Mouse (Mus musculus) hindbrain, postnatal 0 days (tissue): ENCODE measurements around the gene Mex3b. TPM values are rescaled to one million over a fixed set of nuclear protein-coding genes. Genes with fewer than 3 reads are reported as not detected.

Experiments
- ATAC-seq: fragments of 200-750 bp; cut with Nextera tagmentation; 2 replicates; pipeline ENCODE4 v1.8.0; 2017; ENCODE audit warnings: mild to moderate bottlenecking, moderate TSS enrichment, moderate library complexity
- DNase-seq: peaks from one replicate; pipeline ENCODE4 v3.0.0-alpha.2; 2015; ENCODE audit warnings: low spot score
- H3K27ac ChIP-seq: fragments of 300-500 bp; sonication (generic); 2 replicates; pipeline ENCODE4 v1.5.1; 2014; ENCODE audit warnings: mild to moderate bottlenecking
- H3K27me3 ChIP-seq: fragments of 300-500 bp; sonication (generic); 2 replicates; pipeline ENCODE4 v1.6.1; 2014; ENCODE audit warnings: low read length, mixed read lengths; ENCODE audit not compliant: insufficient read depth
- H3K36me3 ChIP-seq: fragments of 300-500 bp; sonication (generic); 2 replicates; pipeline ENCODE4 v1.6.1; 2014; ENCODE audit warnings: low read length, mixed read lengths; ENCODE audit not compliant: insufficient read depth
- H3K4me1 ChIP-seq: fragments of 300-500 bp; sonication (generic); 2 replicates; pipeline ENCODE4 v1.6.1; 2014; ENCODE audit warnings: antibody characterized with exemption, low read length, mixed read lengths; ENCODE audit not compliant: insufficient read depth
- H3K4me2 ChIP-seq: fragments of 300-500 bp; sonication (generic); 2 replicates; pipeline ENCODE4 v1.6.1; 2014; ENCODE audit warnings: low read depth, mild to moderate bottlenecking, low read length, moderate library complexity, mixed read lengths
- H3K4me3 ChIP-seq: fragments of 300-500 bp; sonication (generic); 2 replicates; pipeline ENCODE4 v1.5.1; 2014; ENCODE audit warnings: low read length
- H3K9ac ChIP-seq: fragments of 300-500 bp; sonication (generic); replicated peaks from 2 replicates; pipeline ENCODE4 v1.6.1; 2014; ENCODE audit warnings: mild to moderate bottlenecking, low read length, moderate library complexity, mixed read lengths
- H3K9me3 ChIP-seq: fragments of 300-500 bp; sonication (generic); 2 replicates; pipeline ENCODE4 v1.6.1; 2016; ENCODE audit warnings: low read length, mixed read lengths
- CTCF ChIP-seq: IDR thresholded peaks from 2 replicates; pipeline ENCODE4 v1.5.1; 2016; ENCODE audit warnings: antibody characterized with exemption, control low read depth, low read depth
- WGBS: fragments of 180-500 bp; shearing (Covaris S2); extraction: QIAGEN DNeasy Blood & Tissue Kit; methylation state at CpG from one replicate; pipeline ENCODE4 v1.1.7; 2014; 5-methylcytosine and 5-hydroxymethylcytosine counted together
- polyA plus RNA-seq: library from polyadenylated mRNA; unstranded; fragments of >200 nt; fragmentation: Nextera tagmentation; extraction: Ambion mirVana; gene quantifications from 2 replicates; pipeline ENCODE4 v1.2.1, GENCODE M21; 2015
- total RNA-seq: library from RNA; depleted of rRNA; stranded (reverse); fragments of >200 nt; gene quantifications from 2 replicates; pipeline ENCODE4 v1.2.3, GENCODE M21; 2014

Mex3b gene
- total and polyA plus RNA-seq, 2 experiments from 2014 or later = 15.8 to 92.0 TPM

- Histone ChIP-seq H3K9me3 (no peaks in the 10 kb centered on the region), H3K4me1 (0 out of 2 replicates have a peak, but pooled peaks cover 4% of the 10 kb centered on the region), H3K36me3 (no peaks in the 10 kb centered on the region), H3K4me2 (peak overlapping the region; percentile 77), H3K4me3 (peak overlapping the region; percentile 94), H3K27ac (peak overlapping the region; percentile 100), H3K9ac (peak overlapping the region; percentile 93), H3K27me3 (no peaks in the 10 kb centered on the region)
- TF ChIP-seq CTCF = peak; percentile 72
- ATAC-seq = peak; percentile 91
- peak; percentile 99 for DNase-seq
- under 1% methylated on average over 68 of the region's 70 CpGs for whole genome bisulfite sequencing
Measured at GRCm38 (mm10) chr7:82865834-82866485, 1.2 kb upstream of the Mex3b start.

GRCm38 (mm10) chr7:82866486-82867270 is 455 bp upstream of the Mex3b start:
- H3K27ac ChIP-seq = peak overlapping the region; percentile 100
- ATAC-seq (peak; percentile 86), DNase-seq (peak; percentile 98)
- H3K4me3 ChIP-seq = peak overlapping the region; percentile 94
- under 1% methylated on average over 63 of the region's 68 CpGs for WGBS
- H3K9ac ChIP-seq = peak overlapping the region; percentile 93
- 0 out of 2 replicates have a peak, but pooled peaks cover 4% of the 10 kb centered on the region for H3K4me1 ChIP-seq
- H3K27me3 ChIP-seq = no peaks in the 10 kb centered on the region
- no peaks in the 10 kb centered on the region for H3K36me3 ChIP-seq
- peak overlapping the region; percentile 77 for H3K4me2 ChIP-seq
- no peak; the same call in 1 of the 2 replicates for TF ChIP-seq CTCF
- no peaks in the 10 kb centered on the region for H3K9me3 ChIP-seq

- under 1% methylated on average over 54 of the region's 56 CpGs for WGBS
- 0 out of 2 replicates have a peak, but pooled peaks cover 4% of the 10 kb centered on the region for H3K4me1 ChIP-seq
- TF ChIP-seq CTCF = no peak
- peak overlapping the region; percentile 94 for H3K4me3 ChIP-seq
- ATAC-seq (no peak), DNase-seq (peak; percentile 78)
- H3K4me2 ChIP-seq = peak overlapping the region; percentile 77
- no peaks in the 10 kb centered on the region for H3K36me3 ChIP-seq
- peak overlapping the region; percentile 100 for H3K27ac ChIP-seq
- no peaks in the 10 kb centered on the region for H3K27me3 ChIP-seq
- H3K9me3 ChIP-seq = no peaks in the 10 kb centered on the region
- peak overlapping the region; percentile 93 for H3K9ac ChIP-seq
Measured at GRCm38 (mm10) chr7:82868309-82869230, 1.4 kb downstream of the Mex3b start.

DNA sequence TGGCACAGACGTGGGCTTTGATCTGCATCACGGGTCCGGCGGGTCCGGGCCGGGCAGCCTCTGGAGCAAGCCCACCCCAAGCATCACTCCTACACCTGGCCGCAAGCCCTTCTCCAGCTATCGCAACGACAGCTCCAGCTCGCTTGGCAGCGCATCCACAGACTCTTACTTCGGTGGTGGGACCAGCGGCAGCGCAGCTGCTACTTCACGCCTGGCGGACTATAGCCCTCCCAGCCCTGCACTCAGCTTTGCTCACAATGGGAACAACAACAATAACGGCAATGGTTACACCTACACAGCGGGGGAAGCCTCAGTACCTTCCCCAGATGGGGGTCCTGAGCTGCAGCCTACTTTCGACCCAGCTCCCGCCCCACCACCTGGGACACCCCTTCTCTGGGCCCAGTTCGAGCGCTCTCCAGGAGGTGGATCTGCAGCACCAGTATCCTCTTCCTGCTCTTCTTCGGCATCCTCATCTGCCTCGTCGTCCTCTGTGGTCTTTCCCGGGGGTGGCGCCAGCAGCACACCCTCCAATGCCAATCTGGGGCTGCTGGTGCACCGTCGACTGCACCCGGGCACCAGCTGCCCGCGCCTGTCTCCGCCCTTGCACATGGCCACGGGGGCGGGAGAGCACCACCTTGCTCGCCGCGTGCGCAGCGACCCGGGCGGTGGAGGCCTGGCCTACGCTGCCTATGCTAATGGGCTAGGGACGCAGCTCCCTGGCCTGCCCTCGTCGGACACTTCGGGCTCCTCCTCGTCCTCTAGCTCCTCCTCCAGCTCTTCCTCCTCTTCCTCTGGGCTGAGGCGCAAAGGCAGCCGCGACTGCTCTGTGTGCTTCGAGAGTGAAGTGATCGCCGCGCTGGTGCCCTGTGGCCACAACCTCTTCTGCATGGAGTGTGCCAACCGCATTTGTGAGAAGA is 2.4 kb downstream of the Mex3b start:
- DNase-seq (peak; percentile 65), ATAC-seq (no peak)
- no peak for TF ChIP-seq CTCF
- H3K4me2 ChIP-seq = peak overlapping the region; percentile 77
- H3K4me3 ChIP-seq = peak overlapping the region; percentile 94
- H3K9me3 ChIP-seq = no peaks in the 10 kb centered on the region
- H3K4me1 ChIP-seq = 0 out of 2 replicates have a peak, but pooled peaks cover 4% of the 10 kb centered on the region
- H3K36me3 ChIP-seq = no peaks in the 10 kb centered on the region
- peak overlapping the region; percentile 100 for H3K27ac ChIP-seq
- peak overlapping the region; percentile 93 for H3K9ac ChIP-seq
- H3K27me3 ChIP-seq = no peaks in the 10 kb centered on the region
- 3% methylated on average over 55 of the region's 56 CpGs for WGBS

DNA sequence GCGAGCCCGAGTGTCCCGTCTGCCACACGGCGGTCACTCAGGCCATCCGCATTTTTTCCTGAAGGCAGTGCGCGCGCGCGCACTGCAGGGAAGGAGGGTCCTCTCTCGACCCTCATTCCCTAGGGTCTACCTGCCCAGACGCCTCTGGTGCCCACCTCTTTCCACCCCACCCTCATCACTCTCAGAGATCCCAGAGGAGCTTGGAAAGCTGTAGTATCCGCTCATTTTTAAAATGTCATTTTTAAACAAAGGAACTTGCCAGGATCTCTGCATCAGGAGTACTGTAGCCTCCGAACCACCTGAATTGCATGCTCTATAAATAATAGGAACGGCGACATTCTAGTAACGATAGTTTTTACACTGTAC is 3.0 kb downstream of the Mex3b start:
- peak overlapping the region; percentile 77 for H3K4me2 ChIP-seq
- WGBS = 8% methylated on average over 18 of the region's 18 CpGs

More for the DNA sequence above, 3.0 kb downstream of the Mex3b start:
- no peaks in the 10 kb centered on the region for H3K36me3 ChIP-seq
- no peak for DNase-seq
- no peaks in the 10 kb centered on the region for H3K9me3 ChIP-seq
- peak overlapping the region; percentile 100 for H3K27ac ChIP-seq
- no peak for ATAC-seq
- H3K4me1 ChIP-seq = no peaks in the 10 kb centered on the region
- no peak for TF ChIP-seq CTCF
- peak overlapping the region; percentile 94 for H3K4me3 ChIP-seq
- H3K9ac ChIP-seq = peak overlapping the region; percentile 93
- no peaks in the 10 kb centered on the region for H3K27me3 ChIP-seq
